Mouse (Mus musculus): ENCODE data around the gene Armc8. TPM values are rescaled to one million over a fixed set of nuclear protein-coding genes. Genes with fewer than 3 reads are reported as not detected.

The Armc8 gene
- polyA plus RNA-seq, 1 experiment from 2014 or later, result 24.5 TPM

DNA sequence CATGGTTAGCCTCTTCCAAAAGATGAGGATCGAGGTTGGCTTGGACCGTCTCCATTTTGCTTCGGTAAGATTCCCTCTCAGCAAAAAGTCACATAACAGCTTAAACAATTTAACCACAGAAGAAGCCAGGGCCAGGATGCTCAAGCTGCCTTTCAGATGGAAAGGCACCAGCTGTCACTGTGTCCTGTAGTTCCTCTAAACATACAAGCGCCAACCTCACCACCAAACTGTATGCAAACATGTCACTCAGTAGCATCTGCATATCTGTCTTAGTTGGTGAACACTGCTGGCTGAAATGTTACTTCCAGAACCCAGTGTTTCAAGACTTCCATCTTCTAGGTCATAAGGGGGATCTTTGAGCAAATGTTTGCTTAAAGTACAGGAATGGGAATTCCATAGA lies 109.0 kb downstream of the Armc8 start:
- no peak for DNase-seq (ENCODE audit: low spot score)
- no peak overlapping the region for H3K4me3 ChIP-seq
- H3K9me3 ChIP-seq, result no peaks in the 10 kb centered on the region
- H3K27ac ChIP-seq (replicated peaks), result no peak overlapping the region
- 0 out of 2 replicates have a peak, but pooled peaks cover 3% of the 10 kb centered on the region for H3K4me1 ChIP-seq
- H3K27me3 ChIP-seq (replicated peaks; ENCODE audit: low read depth, poor library complexity, severe bottlenecking), result no peaks in the 10 kb centered on the region
- WGBS, result 94% methylated on average over 4 of the region's 4 CpGs
- no peaks in the 10 kb centered on the region for H3K36me3 ChIP-seq (replicated peaks)

DNA sequence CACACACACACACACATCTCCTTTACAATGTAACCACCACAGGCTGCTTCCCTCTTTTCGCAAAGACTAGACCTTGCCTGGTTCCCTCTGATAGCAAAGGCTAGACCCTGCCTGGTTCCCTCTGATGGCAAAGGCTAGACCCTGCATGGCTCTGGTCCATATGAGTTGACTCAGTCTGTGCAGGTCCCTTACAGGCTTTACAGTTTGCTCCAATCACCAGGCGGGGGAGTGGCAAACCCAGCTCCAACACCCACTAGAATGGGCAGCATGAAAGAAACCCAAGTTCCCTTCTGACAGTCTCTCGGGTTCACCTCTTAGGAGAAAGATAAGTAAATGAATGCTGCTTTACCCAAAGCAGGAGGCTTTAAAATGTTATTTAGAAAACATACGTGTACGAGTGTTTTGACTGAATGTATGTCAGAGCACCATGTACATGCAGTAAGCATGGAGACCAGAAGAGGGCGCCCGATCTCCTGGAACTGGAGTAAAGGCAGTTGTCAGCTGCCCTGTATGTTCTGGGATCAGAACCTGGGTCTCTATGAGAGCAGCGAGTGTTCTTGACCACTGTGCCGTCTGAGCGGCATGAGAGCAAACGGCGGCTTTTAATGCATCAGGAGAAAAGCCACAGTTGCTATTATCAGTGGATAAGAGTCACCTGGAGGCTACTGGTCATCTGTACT lies 110.0 kb downstream of the Armc8 start:
- 46% methylated on average over 12 of the region's 12 CpGs for WGBS
- Histone ChIP-seq H3K27me3 (replicated peaks; ENCODE audit: low read depth, poor library complexity, severe bottlenecking) (no peaks in the 10 kb centered on the region), H3K36me3 (replicated peaks) (no peaks in the 10 kb centered on the region), H3K27ac (replicated peaks) (no peak overlapping the region), H3K9me3 (no peaks in the 10 kb centered on the region), H3K4me1 (0 out of 2 replicates have a peak, but pooled peaks cover 3% of the 10 kb centered on the region), H3K4me3 (no peak overlapping the region)
- DNase-seq (ENCODE audit: low spot score), result peak; percentile 65

DNA sequence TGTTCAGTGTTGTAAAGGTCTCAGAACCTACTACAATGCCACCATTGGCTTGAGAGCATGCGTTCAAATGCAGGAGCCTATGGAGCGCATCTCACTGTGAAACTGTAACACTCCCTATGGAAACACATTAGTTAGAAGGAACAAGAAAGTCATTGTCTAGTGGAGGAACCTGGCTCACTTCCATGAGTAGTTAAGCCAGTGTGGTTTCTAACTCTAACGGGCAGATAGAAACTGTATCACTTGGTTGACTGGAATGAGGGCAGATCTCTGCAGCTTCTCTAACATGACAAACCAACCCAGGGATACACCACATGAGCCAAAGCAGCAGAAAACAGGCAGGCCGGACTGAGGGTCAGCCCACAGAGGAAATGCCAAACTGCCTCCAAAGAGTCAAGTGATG lies 114.5 kb downstream of the Armc8 start:
- 81% methylated on average over 4 of the region's 4 CpGs for WGBS
- peaks cover 7% of the 10 kb centered on the region; the same call in 1 of the 2 replicates for H3K4me1 ChIP-seq

DNA sequence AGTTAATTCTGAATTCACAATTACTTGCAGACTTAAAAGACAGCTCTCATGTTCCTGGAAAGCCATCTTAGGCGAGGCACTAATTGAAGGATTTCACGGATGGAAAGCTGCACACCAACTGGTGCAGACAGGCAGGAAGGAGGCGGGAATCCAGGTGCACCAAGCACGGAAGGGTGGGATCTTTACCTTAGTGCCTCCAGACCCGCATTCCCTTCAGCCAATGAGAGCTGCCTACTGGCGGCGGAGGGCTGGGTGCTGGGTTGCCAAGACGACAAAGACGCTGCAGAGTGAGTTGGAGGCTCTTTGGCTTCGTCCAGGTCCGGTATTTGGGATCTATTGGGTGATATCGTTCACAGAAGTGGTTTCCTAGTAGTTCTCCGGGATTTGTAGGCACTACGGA lies 117.5 kb downstream of the Armc8 start, which contains the start of gene Nme9:
Gene Nme9, plus strand, starts transcription at position 315 of the 400 bp plus-strand sequence.
- Histone ChIP-seq H3K4me3 (peak within 1 kb of the TSS; percentile 11; the same call in 1 of the 2 replicates), H3K27me3 (replicated peaks; ENCODE audit: low read depth, poor library complexity, severe bottlenecking) (peaks cover 26% of the 10 kb centered on the region), H3K27ac (replicated peaks) (no peak within 1 kb of the TSS), H3K9me3 (no peaks in the 10 kb centered on the region), H3K36me3 (replicated peaks) (no peaks in the 10 kb centered on the region), H3K4me1 (peaks cover 7% of the 10 kb centered on the region; the same call in 1 of the 2 replicates)
- peak; percentile 51 for DNase-seq (ENCODE audit: low spot score)
- 8% methylated on average over 14 of the region's 14 CpGs for WGBS

More for the DNA sequence above, 114.5 kb downstream of the Armc8 start:
- H3K36me3 ChIP-seq (replicated peaks), result no peaks in the 10 kb centered on the region
- H3K4me3 ChIP-seq, result no peak overlapping the region
- H3K27ac ChIP-seq (replicated peaks), result no peak overlapping the region
- no peaks in the 10 kb centered on the region for H3K9me3 ChIP-seq
- H3K27me3 ChIP-seq (replicated peaks; ENCODE audit: low read depth, poor library complexity, severe bottlenecking), result peaks cover 26% of the 10 kb centered on the region
- no peak for DNase-seq (ENCODE audit: low spot score)

DNA sequence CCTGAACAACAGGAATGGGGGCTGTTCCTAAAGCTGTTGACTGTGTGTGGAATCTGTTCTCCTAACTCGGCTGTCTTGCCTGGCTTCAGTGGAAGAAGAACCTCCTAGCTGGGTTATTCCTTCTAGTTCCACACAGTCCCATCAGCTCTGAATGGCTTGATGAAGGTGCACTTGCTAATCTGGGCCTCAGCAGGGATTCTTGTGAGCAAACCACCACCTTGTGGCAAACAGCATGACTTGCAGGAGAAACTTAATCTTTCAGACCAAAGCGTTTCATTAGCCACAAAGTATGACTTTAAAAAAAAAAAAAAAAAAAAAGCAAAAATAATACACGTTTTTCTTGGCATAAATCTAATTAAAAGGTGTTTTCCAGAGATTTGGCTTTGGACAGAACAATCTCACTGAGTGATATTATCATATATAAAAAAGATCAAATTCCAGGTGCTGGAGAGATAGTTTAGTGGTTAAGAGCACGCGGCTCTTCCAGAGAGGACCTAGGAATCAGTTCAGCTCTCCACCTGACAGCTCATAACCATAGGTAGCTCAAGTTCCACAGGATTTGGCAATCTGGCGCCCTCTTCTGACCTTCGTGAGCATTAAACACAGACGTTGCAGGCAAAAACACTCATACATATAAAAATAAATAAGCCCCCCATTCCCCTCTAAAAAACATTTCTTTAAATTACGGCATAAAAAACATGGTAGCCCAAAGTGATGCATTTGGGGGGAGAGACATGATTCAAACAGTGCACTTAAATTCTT lies 118.6 kb downstream of the Armc8 start:
- DNase-seq (ENCODE audit: low spot score), result no peak
- Histone ChIP-seq H3K27ac (replicated peaks) (no peak overlapping the region), H3K9me3 (no peaks in the 10 kb centered on the region), H3K4me3 (no peak overlapping the region), H3K27me3 (replicated peaks; ENCODE audit: low read depth, poor library complexity, severe bottlenecking) (peaks cover 26% of the 10 kb centered on the region), H3K4me1 (peaks cover 7% of the 10 kb centered on the region; the same call in 1 of the 2 replicates), H3K36me3 (replicated peaks) (no peaks in the 10 kb centered on the region)
- WGBS, result 42% methylated on average over 9 of the region's 9 CpGs

DNA sequence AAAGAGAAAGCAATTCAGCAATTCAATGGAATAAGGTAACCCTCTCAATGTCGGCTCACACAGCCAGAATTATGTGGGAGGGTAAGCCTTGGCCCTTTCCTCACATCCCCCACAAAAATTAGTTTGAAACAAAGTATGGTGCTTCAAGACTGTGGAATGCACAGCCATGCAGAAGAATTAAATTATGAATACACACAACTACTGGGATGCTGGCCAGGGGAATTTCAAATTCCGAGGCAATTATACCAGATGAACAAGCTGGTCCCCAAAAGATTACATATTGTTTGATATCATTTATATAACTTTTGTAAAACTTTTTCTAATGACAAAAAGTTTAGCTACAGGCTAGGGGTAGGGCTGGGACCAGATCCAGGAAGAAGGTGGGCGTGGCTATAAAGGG lies 121.4 kb downstream of the Armc8 start:
- Histone ChIP-seq H3K4me3 (no peak overlapping the region), H3K4me1 (peaks cover 7% of the 10 kb centered on the region; the same call in 1 of the 2 replicates), H3K9me3 (no peaks in the 10 kb centered on the region), H3K36me3 (replicated peaks) (no peaks in the 10 kb centered on the region), H3K27me3 (replicated peaks; ENCODE audit: low read depth, poor library complexity, severe bottlenecking) (peaks cover 19% of the 10 kb centered on the region), H3K27ac (replicated peaks) (no peak overlapping the region)
- no peak for DNase-seq (ENCODE audit: low spot score)
- WGBS, result 87% methylated on average over 3 of the region's 3 CpGs

DNA sequence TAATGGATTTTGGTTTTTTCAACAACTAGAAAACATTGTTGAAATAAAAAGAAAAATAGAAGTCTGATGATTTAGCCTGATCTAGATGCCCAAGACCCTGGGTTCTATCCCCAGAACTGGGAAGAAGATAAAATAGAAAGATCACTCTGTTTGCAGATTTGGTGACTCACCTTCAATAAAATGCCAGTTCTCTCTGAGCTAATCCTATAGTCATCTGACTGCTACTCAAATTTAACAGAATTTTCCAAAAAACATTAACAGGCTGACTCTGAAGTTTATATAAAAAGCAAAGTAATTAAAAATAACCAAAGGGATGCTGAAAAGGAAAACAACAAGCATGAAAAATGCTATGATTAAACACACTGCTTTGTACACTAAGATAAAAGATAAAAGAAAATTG lies 122.4 kb downstream of the Armc8 start:
- H3K9me3 ChIP-seq, result no peaks in the 10 kb centered on the region
- H3K4me1 ChIP-seq, result peaks cover 3% of the 10 kb centered on the region; the same call in 1 of the 2 replicates
- no peak for DNase-seq (ENCODE audit: low spot score)
- H3K27me3 ChIP-seq (replicated peaks; ENCODE audit: low read depth, poor library complexity, severe bottlenecking), result peaks cover 8% of the 10 kb centered on the region
- no peaks in the 10 kb centered on the region for H3K36me3 ChIP-seq (replicated peaks)
- H3K27ac ChIP-seq (replicated peaks), result no peak overlapping the region
- no peak overlapping the region for H3K4me3 ChIP-seq

DNA sequence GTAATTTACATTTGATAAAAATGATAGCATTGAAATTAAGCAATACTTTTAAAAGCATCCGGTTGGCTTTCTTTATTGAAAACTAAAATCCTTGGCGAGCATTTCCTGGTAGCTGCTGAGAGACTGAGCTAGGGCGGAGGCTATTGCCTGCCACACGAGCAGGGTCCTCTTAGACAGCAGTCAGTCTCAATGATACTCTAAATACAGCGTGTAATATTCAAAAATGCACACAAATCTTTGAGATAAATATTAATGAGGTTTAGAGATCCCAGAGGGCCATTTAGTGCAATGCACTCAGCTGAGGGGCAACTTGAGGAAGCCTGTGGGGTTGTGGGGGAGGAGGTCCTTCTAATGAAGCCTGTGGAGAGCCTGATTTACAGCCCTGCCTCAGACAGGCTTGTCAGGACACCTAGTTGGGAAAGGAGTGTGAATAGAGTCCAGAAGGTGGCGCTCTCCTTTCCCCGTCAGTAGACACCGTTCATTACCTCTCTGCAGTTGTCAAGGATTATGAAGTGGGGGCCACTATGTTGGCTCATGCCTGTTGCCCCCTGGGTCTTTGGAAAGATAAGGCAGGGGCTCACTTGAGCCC lies 124.0 kb downstream of the Armc8 start:
- no peak overlapping the region for H3K27ac ChIP-seq (replicated peaks)
- no peaks in the 10 kb centered on the region for H3K27me3 ChIP-seq (replicated peaks; ENCODE audit: low read depth, poor library complexity, severe bottlenecking)
- H3K4me1 ChIP-seq, result no peaks in the 10 kb centered on the region
- no peak overlapping the region for H3K4me3 ChIP-seq
- 42% methylated on average over 8 of the region's 8 CpGs for WGBS
- no peaks in the 10 kb centered on the region for H3K9me3 ChIP-seq
- DNase-seq (ENCODE audit: low spot score), result peak; percentile 16
- no peaks in the 10 kb centered on the region for H3K36me3 ChIP-seq (replicated peaks)

DNA sequence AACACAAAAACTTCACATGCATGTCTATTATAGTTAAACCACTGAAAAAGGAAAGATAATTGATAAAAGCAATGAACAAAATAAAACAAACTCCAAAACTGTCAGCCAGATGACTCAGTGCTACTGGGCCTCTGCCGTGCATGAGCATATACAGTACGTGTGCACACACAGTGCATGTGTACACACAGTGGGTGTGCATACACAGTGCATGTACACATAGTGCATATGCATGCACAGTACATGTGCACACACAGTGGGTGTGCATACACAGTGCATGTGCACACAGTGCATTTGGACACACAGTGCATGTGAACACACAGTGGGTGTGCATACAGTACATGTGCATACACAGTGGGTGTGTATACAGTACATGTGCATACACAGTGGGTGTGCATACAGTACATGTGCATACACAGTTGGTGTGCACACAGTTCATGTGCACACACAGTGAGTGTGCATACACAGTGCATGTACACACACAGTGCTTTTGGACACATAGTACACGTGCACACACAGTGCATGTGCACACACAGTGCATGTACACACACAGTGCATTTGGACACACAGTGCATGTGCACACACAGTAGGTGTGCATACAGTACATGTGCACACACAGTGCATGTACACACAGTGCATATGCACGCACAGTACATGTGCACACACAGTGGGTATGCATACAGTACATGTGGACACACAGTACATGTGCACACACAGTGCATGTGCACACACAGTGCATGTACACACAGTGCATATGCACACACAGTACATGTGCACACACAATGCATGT lies 126.9 kb downstream of the Armc8 start:
- Histone ChIP-seq H3K27me3 (replicated peaks; ENCODE audit: low read depth, poor library complexity, severe bottlenecking) (peaks cover 28% of the 10 kb centered on the region), H3K4me3 (no peak overlapping the region), H3K4me1 (peaks cover 4% of the 10 kb centered on the region; the same call in 1 of the 2 replicates), H3K27ac (replicated peaks) (no peak overlapping the region), H3K36me3 (replicated peaks) (no peaks in the 10 kb centered on the region), H3K9me3 (no peaks in the 10 kb centered on the region)
- no peak for DNase-seq (ENCODE audit: low spot score)
- WGBS, result 92% methylated on average over 4 of the region's 4 CpGs

DNA sequence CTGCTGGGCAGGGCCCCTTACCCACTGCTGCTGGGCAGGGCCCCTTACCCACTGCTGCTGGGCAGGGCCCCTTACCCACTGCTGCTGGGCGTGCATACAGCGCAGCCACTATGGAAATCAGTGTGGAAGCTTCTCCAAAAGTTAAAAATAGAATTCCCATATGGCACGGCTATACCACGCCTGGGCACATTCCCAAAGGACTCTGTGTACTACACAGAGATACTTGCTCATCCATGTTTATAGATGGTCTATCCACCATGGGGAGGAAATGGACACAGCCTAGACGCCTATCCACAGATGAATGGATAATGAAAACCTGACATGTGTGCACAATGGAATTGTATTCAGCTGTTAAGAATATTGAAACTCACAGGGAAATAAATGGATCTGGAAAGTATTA lies 127.8 kb downstream of the Armc8 start:
- 82% methylated on average over 5 of the region's 5 CpGs for WGBS
- Histone ChIP-seq H3K9me3 (no peaks in the 10 kb centered on the region), H3K27me3 (replicated peaks; ENCODE audit: low read depth, poor library complexity, severe bottlenecking) (peaks cover 32% of the 10 kb centered on the region), H3K4me1 (peaks cover 5% of the 10 kb centered on the region; the same call in 1 of the 2 replicates), H3K4me3 (no peak overlapping the region), H3K36me3 (replicated peaks) (no peaks in the 10 kb centered on the region), H3K27ac (replicated peaks) (no peak overlapping the region)
- no peak for DNase-seq (ENCODE audit: low spot score)

DNA sequence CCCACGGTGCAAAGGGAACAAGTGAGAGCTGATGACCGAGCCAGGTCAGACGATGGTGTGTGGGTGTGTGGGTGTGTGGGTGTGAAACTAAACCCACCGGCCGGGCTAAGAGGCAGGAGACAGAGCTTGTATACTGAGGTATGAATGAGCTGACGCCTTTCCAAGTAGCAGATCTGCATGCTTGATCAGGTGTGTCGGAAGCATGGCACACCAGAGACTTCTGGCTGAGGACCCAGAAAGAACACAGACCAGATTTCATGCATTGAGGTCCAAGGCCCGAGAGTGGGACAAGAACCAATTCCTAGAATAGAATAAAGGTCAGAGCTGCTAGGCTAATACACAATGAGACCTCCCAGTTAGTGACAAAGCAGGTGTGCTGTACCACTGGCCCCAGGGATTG lies 129.6 kb downstream of the Armc8 start:
- 78% methylated on average over 8 of the region's 8 CpGs for WGBS
- peaks cover 50% of the 10 kb centered on the region for H3K27me3 ChIP-seq (replicated peaks; ENCODE audit: low read depth, poor library complexity, severe bottlenecking)
- H3K9me3 ChIP-seq, result no peaks in the 10 kb centered on the region
- H3K36me3 ChIP-seq (replicated peaks), result no peaks in the 10 kb centered on the region
- no peak overlapping the region for H3K27ac ChIP-seq (replicated peaks)
- H3K4me1 ChIP-seq, result peaks cover 24% of the 10 kb centered on the region
- no peak for DNase-seq (ENCODE audit: low spot score)
- no peak overlapping the region for H3K4me3 ChIP-seq
